Mouse (Mus musculus) brain, embryonic 14.5 days (tissue): ENCODE measurements around the gene Lcat. TPM values are rescaled to one million over a fixed set of nuclear protein-coding genes. Genes with fewer than 3 reads are reported as not detected.

Experiments
- DNase-seq: peaks from one replicate; pipeline ENCODE4 v3.0.0-alpha.2; 2011; ENCODE audit warnings: low read depth
- CTCF ChIP-seq: fragments of 200-500 bp; IDR thresholded peaks from 2 replicates; pipeline ENCODE4 v1.5.1; 2012; ENCODE audit warnings: inconsistent platforms, mild to moderate bottlenecking, moderate library complexity, borderline replicate concordance; ENCODE audit not compliant: insufficient read depth, insufficient read length; ENCODE audit errors: extremely low read depth
- POLR2A ChIP-seq: fragments of 200-500 bp; IDR thresholded peaks from 2 replicates; pipeline ENCODE4 v1.6.1; 2012; ENCODE audit warnings: mild to moderate bottlenecking, inconsistent platforms, borderline replicate concordance; ENCODE audit not compliant: poor library complexity, insufficient read depth, insufficient read length, severe bottlenecking; ENCODE audit errors: extremely low read depth
- polyA plus RNA-seq: library from polyadenylated mRNA; depleted of rRNA; stranded (reverse); fragments of >200 nt; gene quantifications from 2 replicates; pipeline ENCODE4 v1.2.3, GENCODE M21; 2012; rRNA removed

Gene Lcat
- polyA plus RNA-seq, 1 experiment, result 2.3 TPM

DNA sequence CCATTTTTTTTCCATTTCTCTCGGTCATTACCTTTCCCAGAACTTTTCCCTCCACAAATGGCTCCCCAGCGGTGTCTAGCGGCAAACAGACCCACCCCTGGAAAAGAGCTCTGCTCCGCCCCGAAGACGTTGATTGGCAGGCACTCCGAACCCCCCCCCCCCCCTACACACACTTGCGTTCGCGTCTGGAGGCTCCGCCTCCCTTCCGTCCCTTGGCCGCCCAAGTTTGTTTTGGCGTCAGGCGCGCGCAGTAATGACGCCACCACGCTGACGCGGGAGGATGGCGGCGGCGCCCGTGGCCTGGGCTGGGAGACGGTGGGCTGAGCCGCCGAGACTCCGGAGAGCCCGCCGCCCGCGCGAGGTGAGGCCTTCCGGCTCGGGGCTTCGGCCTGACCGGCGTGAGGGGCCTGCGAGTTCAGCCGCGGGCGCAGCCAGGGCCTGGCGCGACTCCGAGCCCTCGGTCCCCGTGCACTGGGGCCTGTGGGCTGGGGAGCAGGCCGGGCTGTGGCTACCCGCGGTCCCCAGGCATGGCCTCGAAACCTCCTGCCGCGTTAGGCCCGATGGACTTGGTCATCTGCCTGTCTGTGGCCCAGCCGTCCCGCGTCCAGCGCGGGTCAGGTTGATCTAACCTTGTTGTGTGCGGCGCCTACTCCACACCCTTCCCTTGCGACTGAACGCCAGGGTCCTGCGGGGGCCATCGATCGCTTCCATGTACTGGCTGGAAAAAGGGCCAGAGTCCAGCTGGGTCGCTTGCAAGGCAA, 42.8 kb downstream of the Lcat start, which contains the start of gene Pskh1:
Gene Pskh1 (plus strand): TSS at position 262 of the 761 bp plus-strand sequence.
- peak; percentile 98 for DNase-seq
- peak; percentile 96 for TF ChIP-seq POLR2A
- no peak for TF ChIP-seq CTCF

DNA sequence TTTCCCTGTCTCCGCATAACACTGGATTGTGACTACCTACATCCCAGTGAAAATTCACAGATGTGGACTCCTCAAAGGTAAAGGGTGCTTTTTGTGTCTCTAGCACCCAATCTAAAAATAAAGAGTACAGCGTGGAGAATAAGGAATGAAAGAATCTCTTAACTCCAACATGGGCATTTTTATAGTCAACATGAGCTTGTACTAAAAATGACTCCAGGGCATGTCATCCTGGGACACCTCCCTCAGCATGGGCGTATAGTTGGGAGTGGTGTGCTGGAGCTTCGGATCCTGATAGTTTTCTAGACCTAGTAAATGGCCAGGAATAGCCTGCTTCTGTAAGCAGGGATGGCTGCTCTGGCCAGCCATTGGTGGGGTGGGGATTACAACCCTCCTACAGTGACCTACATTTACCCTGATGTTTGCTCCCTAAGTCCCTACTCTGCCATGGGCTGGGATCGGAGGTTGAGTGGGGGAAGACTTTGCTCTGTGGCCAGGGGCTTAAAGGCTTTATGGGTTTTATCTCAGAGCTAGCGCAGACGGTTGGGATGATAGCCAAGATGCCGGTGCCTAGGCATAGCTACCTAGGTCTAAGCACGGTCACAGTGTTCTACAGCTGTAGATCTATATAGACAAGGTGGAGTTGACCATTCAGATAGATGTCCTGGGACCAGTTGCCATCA, 45.2 kb downstream of the Lcat start:
- DNase-seq, result no peak
- TF ChIP-seq POLR2A (no peak), CTCF (no peak)

DNA sequence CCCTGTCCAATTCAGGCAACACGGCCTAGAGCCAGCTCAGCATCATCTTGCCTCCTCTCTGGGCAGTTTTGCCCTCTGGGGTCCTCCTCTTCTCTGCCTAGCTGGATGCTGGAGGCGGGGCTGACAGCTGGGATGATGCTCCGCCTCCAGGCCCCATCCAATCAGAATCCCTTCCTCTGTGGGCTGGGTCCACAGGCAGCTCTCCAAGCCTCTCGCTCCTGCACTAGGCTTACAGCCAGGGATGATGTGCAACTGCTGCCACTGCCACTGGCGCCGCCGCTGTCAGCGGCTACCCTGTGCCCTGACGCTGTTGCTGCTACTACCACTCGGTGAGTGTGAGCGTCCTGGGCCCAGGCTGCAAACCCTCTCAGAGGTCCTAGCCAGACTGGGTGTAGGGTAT, 49.8 kb downstream of the Lcat start, which contains the start of gene Nrn1l:
Gene Nrn1l (plus strand): TSS at position 229 of the 400 bp plus-strand sequence.
- DNase-seq, result peak; percentile 89
- TF ChIP-seq POLR2A (no peak), CTCF (no peak)

DNA sequence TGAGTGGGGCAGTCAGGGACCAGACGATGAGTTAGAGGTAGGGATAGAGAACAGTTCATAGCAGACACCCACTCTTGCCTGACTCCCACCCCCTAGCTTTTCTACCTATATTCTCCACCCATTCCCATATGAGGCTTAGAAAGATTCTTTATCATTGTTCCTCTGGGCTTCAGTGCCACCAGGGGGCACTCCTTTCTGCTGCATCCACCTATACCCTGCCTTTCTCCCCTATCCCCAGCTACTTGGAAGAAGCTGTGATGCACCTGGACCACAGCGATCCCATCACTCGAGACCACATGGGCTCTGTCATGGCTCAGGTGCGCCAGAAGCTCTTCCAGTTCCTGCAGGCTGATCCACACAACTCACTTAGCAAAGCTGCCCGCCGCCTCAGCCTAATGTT, 50.8 kb downstream of the Lcat start:
- peak; percentile 50 for DNase-seq
- TF ChIP-seq CTCF (peak; percentile 47; the same call in 1 of the 2 replicates), POLR2A (no peak)

DNA sequence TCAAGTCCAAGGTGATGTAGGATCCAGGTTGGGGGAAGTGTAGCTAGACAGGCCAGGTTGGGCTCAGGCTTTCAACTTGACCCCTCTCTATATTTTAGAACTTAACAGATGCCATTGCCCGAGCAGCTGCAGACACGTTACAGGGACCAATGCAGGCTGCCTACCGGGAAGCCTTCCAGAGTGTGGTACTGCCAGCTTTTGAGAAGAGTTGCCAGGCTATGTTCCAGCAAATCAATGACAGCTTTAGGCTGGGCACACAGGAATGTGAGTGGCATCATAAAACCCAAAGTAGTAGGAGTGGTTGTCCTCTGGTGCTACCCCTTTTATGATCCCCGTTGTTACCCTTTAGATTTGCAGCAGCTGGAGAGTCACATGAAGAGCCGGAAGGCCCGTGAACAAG, 52.3 kb downstream of the Lcat start:
- no peak for TF ChIP-seq POLR2A
- TF ChIP-seq CTCF, result no peak

DNA sequence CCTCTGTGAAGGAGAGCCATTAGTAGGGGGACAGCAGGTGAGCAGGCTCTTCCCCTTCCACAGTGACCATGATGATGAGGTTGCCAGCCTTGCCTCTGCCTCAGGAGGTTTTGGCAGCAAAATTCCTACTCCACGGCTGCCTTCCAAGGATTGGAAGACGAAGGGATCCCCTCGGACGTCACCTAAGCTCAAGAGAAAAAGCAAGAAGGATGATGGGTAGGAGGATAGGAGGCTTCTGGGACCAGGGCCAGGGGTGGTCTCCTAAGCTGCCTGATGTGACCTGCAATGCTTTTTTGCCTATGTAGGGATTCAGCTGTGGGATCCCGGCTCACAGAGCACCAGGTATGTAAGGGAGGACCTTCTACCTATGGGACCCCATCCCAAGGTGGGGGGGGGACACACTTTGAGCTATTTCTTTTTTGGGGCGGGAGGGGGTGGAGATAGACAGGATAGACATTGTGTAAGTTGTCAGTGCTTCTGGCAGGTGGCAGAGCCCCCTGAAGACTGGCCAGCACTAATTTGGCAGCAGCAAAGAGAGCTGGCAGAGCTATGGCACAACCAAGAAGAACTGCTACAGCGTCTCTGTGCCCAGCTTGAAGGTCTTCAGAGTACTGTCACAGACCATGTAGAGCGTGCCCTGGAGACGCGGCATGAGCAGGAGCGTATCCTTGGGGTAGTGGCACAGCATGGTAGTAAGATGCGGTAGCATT, 53.3 kb downstream of the Lcat start:
- TF ChIP-seq POLR2A, result no peak
- no peak for TF ChIP-seq CTCF
- DNase-seq, result no peak

More for the DNA sequence above, 52.3 kb downstream of the Lcat start:
- no peak for DNase-seq

Other genes with a start within 250 kb of the Lcat start
- gene Acd, start 242.3 kb downstream of the Lcat start, polyA plus RNA-seq, result 62.5 and 79.9 TPM in 2 replicates
- gene Pard6a, start 242.2 kb downstream of the Lcat start, polyA plus RNA-seq, result 40.7 and 59.2 TPM in 2 replicates
- not detected in 2 replicates for gene 4933405L10Rik, start 235.7 kb downstream of the Lcat start, polyA plus RNA-seq
- gene Enkd1, start 235.2 kb downstream of the Lcat start, polyA plus RNA-seq, result 19.9 and 32.7 TPM in 2 replicates
- gene Gfod2, start 184.7 kb downstream of the Lcat start, polyA plus RNA-seq, result 56.1 and 62.6 TPM in 2 replicates
- 35.7 and 39.7 TPM in 2 replicates for gene Ranbp10, start 116.0 kb downstream of the Lcat start, polyA plus RNA-seq
- gene Tsnaxip1, start 115.7 kb downstream of the Lcat start, polyA plus RNA-seq, result 0.37 and 0.54 TPM in 2 replicates
- 83.0 and 109 TPM in 2 replicates for gene Cenpt, start 90.1 kb downstream of the Lcat start, polyA plus RNA-seq
- 61.3 and 78.5 TPM in 2 replicates for gene Thap11, start 88.2 kb downstream of the Lcat start, polyA plus RNA-seq
- gene Nutf2, start 82.8 kb downstream of the Lcat start, polyA plus RNA-seq, result 190 and 196 TPM in 2 replicates
- 80.3 and 85.4 TPM in 2 replicates for gene Edc4, start 62.5 kb downstream of the Lcat start, polyA plus RNA-seq
- gene Nrn1l, start 49.8 kb downstream of the Lcat start, polyA plus RNA-seq, result 0.90 and 1.6 TPM in 2 replicates
- gene Pskh1, start 42.9 kb downstream of the Lcat start, polyA plus RNA-seq, result 23.6 and 26.8 TPM in 2 replicates
- gene Ctrl, start 9.5 kb downstream of the Lcat start, polyA plus RNA-seq, result 7.8 and 10.2 TPM in 2 replicates
- 51.6 and 64.8 TPM in 2 replicates for gene Psmb10, start 4.9 kb downstream of the Lcat start, polyA plus RNA-seq
- 15.2 and 17.0 TPM in 2 replicates for gene Slc12a4, start 22.7 kb upstream of the Lcat start, polyA plus RNA-seq
- gene Dpep3, start 36.0 kb upstream of the Lcat start, polyA plus RNA-seq, result not detected in 2 replicates
- gene Dus2, start 48.0 kb upstream of the Lcat start, polyA plus RNA-seq, result 22.9 and 24.4 TPM in 2 replicates
- not detected in 2 replicates for gene Dpep2nb, start 62.6 kb upstream of the Lcat start, polyA plus RNA-seq
- gene Ddx28, start 68.5 kb upstream of the Lcat start, polyA plus RNA-seq, result 16.5 and 17.8 TPM in 2 replicates
- 11.1 and 13.1 TPM in 2 replicates for gene Nfatc3, start 115.5 kb upstream of the Lcat start, polyA plus RNA-seq
- gene Esrp2, start 193.6 kb upstream of the Lcat start, polyA plus RNA-seq, result 1.3 and 1.5 TPM in 2 replicates
- gene Pla2g15, start 207.0 kb upstream of the Lcat start, polyA plus RNA-seq, result 12.7 and 16.1 TPM in 2 replicates
- gene Slc7a6, start 225.5 kb upstream of the Lcat start, polyA plus RNA-seq, result 56.7 and 65.4 TPM in 2 replicates